Mouse (Mus musculus) retina, adult 2 months (tissue): ENCODE results near the gene Cyfip1.

Source experiments
- DNase-seq: peaks from one replicate; pipeline ENCODE4 v3.0.0-alpha.2; 2012; ENCODE audit warnings: low read depth, low spot score

Gene Cyfip1

GRCm38 (mm10) chr7:55841445-55841844, at the start of gene Cyfip1:
Gene Cyfip1, plus strand, starts transcription at chr7:55841745.
- no peak for DNase-seq

GRCm38 (mm10) chr7:55792280-55792679, 49.3 kb upstream of the Cyfip1 start:
- DNase-seq, result no peak

DNA sequence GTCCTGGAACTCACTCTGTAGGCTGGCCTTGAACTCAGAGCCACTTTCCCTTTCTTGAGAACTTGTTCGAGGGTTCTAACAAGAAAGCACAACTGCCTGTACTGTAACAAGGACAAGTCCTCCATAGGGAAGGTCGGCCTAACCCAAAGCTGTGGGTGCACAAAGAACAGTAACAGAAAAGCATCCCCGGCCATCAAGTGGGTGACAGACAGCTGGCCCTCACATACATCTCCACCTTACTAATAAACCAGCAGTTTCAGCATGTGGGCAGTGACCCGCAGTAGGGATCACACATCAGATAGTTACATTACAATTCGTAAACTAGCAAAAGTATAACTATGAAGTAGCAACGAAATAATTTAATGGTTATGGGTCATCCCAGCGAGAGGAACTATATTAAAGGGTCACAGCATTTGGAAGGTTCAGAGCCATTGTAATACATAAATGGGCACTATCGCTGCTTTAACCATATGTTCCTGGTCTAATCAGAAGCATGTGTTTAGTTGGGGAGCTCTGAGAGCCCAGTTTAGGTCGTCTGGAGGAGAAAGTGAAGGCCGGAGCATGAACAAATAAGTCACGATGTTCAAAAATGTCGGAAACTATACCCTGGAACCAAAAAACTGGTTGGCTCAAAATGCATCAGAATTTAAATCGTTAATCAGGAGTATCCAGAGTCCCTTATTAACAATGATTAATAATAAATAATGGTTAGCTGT, 48.2 kb upstream of the Cyfip1 start:
- DNase-seq, result no peak

- DNase-seq, result peak; percentile 87
Observed at GRCm38 (mm10) chr7:55793952-55794603, 47.5 kb upstream of the Cyfip1 start, which contains the start of gene Tubgcp5. Gene Tubgcp5, plus strand, starts transcription at chr7:55794154.

DNA sequence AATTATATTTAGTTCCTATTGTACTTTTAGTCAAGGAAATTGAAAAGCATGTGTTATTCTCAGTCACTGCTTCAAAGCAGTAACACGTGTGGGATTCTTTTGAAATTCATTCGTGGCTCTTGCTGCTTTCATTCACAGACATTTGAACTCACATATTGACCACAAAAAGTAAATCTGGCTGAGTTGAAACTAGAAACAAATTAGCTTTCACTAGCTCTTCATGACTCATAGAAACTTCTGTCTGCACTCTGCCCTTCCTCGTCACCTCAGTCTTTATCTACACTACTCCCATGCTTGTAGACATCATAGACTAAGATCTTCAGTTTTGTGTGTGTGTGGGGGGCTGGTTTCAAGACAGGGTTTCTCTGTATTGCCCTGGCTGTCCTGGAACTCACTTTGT, 41.6 kb upstream of the Cyfip1 start:
- DNase-seq, result no peak

- DNase-seq, result no peak
Observed at GRCm38 (mm10) chr7:55809967-55810366, 31.6 kb upstream of the Cyfip1 start.

DNA sequence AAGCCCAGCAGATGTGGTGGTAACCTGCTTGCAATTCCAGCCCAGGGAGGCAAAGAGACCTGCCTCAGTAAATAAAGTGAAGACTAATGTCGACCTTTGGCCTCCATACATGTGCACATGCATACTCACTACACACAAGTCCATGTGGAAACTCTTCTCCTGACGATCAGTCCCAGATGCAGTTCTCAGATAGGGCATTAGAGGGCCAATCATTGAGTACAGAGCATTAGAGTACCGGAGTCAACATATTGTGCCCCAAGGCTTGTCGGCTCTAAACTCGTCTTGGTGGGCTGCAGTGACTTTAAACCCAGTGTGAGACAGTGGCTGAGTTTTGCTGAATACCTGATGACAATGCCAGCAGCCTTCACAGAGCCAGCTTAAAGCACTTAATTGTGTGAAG, 17.1 kb upstream of the Cyfip1 start:
- no peak for DNase-seq

DNA sequence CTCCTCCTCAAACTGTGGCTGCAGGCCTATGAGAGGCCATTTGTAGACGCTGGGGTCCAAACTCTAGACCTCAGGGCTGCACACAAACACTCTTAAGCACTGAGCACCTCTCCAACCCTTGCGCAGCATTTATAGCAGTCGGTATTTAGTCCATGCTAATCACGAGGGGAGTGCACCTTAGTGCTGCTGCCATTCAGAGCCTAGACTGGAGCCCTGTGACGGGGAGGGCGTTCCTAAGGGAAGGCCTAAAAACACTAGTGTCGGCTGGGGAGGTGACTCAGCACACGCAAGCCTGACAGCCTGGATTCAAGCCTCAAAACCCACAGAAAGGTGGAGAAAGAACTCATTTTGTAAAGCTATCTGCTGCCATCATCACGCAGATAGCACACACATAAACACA, 14.0 kb upstream of the Cyfip1 start:
- DNase-seq, result no peak

DNA sequence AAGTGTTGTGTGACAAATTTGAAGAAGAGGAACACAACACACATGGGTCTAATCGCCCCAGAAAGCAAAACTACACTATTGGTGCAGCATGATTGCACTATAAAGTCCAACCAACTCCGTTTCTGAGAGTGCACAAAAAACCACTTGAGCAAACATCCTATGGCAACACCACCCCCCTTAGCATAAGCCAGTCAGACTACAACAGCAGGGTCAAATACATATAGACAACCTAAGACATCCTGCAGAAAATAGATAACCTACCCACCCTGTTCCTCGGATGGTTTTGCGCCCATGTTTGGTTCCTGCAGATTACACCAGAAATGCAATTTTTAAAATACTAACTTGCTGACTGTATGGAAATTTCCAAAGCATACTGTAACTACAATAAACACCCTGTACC, 4.7 kb upstream of the Cyfip1 start:
- DNase-seq, result no peak

- DNase-seq, result peak; percentile 40
Observed at GRCm38 (mm10) chr7:55841977-55842503, 495 bp downstream of the Cyfip1 start.

DNA sequence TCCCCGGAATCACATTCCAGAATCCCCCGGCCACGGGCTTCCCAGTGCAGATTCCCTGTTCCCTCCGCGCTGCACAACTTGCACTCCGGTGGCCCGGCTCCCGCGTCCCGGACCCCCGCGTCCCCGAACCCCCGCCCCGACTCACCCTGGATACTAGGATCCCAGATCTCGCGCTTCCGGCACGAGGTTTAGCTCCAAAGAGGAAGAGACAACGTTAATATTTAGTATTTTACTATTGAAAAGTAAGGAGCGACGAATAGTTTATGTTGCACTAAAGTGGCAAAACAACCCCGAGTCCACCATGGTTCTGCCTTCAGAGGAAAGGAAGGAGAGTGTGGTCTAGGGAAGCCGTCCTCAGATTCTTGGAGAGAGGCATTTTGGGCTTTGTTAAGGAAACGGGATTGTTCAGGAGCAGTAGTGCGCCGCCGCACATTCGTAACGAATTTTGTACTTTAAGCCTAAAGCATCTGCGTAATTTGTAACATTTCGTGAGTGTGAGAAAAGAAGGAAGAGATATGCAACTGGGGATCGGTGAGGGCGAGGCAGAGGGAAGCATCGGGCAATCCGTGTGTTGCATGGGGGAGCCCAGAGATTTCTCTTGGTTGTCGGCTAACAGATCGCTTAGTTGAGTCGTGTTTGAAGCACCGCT, 1.1 kb downstream of the Cyfip1 start:
- DNase-seq, result peak; percentile 3

DNA sequence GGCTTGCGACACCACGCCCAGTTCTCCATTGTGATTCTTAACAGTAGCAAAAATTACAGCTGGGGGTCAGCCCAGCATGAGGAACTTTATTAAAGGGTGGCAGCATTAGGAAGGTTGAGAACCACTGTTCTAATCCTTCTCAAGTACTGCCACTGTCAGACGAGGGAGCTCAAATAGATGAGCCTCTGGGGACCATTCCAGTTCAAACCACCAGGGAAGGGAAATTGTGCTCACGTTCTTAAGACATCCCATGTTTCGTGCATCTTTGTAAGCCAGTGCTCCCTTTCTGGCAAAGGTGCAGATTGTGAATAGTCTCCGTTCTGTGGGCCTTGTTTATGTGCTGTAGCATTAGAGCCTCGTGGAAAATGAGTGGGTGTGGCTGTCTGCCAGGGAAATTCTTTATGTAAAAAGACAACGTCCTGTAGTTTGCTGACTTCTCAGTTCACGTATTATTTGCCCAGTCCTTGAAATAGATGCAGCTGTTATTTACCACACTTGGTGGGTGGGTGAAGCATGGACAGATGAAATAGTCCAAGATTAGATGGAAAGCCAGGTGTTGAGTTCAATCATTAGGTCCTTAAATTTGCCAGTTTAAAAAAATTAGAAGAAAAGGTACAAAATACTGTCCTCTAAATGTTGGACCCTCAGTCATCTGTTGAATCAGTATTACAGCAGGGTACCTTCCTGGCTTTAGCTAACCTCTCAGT, 5.2 kb downstream of the Cyfip1 start:
- DNase-seq, result no peak

DNA sequence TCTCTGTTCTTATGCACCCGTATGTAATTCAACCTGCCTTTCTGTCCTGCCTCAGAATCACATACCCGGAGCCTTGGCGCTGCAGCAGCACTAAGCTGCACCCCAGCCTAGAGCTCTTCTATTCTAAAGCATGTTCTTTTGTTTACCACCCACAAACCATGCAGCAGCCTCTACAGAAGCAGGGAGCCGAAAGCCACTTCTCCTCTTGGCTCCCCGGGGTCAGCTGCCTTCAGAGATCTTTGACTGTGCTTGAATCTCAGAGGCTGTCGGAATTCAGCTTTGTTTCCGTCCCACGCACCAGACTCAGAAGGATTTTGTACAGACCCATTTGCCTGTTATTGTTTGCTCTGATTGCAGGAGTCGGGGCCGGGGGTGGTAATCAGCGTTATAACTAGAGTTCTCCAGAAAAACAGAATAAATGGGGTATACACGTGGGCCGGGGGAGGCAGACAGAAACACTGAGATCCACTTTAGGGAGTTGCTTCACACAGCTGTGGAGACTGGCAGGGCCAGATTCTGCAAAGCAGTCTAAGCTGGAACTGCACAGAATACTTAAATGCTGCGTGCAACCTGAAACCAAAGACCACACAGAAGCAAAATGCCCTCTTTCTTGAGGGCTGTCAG, 8.5 kb downstream of the Cyfip1 start:
- DNase-seq, result no peak

DNA sequence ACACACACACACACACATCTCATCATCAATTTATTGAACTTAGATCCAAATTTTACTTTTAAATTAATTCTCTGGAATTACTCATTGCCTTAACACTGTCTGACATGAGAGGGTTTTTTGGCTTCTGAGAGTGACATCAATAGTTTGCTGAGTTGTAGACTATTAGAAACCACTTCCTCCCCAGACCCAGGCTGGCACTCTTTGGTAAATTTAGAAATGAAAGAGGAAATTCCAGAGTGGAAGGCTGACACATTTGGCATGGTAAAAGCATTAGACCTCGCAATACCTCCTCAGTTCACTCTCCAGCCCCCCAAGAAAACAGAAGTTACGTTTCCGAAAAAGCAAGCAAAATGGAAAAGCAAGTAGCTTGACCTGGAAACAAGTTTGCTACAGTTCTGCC, 11.2 kb downstream of the Cyfip1 start:
- DNase-seq, result no peak

- DNase-seq, result no peak
Observed at GRCm38 (mm10) chr7:55855597-55855996, 14.1 kb downstream of the Cyfip1 start.

- no peak for DNase-seq
Observed at GRCm38 (mm10) chr7:55856741-55857140, 15.2 kb downstream of the Cyfip1 start.

DNA sequence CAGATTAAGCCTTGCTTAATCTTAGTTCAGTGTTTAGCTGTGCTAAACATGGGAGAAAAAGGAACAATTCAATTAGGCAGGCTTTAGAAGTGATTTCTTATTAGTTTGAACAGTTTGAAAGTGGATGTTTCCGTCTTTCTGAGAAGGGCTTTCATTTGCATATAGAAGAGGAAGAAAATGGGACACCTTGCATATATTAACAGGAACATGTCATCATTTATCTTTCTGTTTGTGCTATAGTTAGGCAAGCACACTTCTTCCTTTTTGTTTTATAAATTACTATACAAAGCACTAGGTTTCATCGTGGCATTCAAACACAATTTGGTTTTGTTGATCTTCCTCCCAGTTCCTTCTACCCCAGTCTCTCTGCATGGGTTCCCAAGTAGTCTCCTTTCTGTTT, 16.2 kb downstream of the Cyfip1 start:
- no peak for DNase-seq

- DNase-seq, result no peak
Observed at GRCm38 (mm10) chr7:55858836-55859517, 17.4 kb downstream of the Cyfip1 start.

GRCm38 (mm10) chr7:55859518-55859872, 17.9 kb downstream of the Cyfip1 start:
- DNase-seq, result no peak

- DNase-seq, result no peak
Observed at GRCm38 (mm10) chr7:55859956-55860355, 18.4 kb downstream of the Cyfip1 start.

GRCm38 (mm10) chr7:55861175-55861574, 19.6 kb downstream of the Cyfip1 start:
- no peak for DNase-seq
